Mouse (Mus musculus): ENCODE results near the gene Rac3.

- TF ChIP-seq CTCF (IDR thresholded peaks at IDR 0.05; ENCODE audit: borderline replicate concordance, control insufficient read depth, extremely low read depth, insufficient read depth, low read length, poor library complexity), result no peak
- no peak for TF ChIP-seq POLR2A (IDR thresholded peaks at IDR 0.05; ENCODE audit: control insufficient read depth, extremely low read depth, insufficient read depth, low read length, poor library complexity)
Measured at GRCm38 (mm10) chr11:120711980-120712604, 9.2 kb upstream of the Rac3 start.

Data from thymus, adult 2 months (tissue).